Mouse (Mus musculus) brain, embryonic 14.5 days (tissue): ENCODE data around the gene Acsbg1.

ENCODE experiments used
- CTCF ChIP-seq: fragments of 200-500 bp; IDR thresholded peaks from 2 replicates; pipeline ENCODE4 v1.5.1; 2012; ENCODE audit warnings: inconsistent platforms, mild to moderate bottlenecking, moderate library complexity, borderline replicate concordance; ENCODE audit not compliant: insufficient read depth, insufficient read length; ENCODE audit errors: extremely low read depth
- POLR2A ChIP-seq: fragments of 200-500 bp; IDR thresholded peaks from 2 replicates; pipeline ENCODE4 v1.6.1; 2012; ENCODE audit warnings: mild to moderate bottlenecking, inconsistent platforms, borderline replicate concordance; ENCODE audit not compliant: poor library complexity, insufficient read depth, insufficient read length, severe bottlenecking; ENCODE audit errors: extremely low read depth

DNA sequence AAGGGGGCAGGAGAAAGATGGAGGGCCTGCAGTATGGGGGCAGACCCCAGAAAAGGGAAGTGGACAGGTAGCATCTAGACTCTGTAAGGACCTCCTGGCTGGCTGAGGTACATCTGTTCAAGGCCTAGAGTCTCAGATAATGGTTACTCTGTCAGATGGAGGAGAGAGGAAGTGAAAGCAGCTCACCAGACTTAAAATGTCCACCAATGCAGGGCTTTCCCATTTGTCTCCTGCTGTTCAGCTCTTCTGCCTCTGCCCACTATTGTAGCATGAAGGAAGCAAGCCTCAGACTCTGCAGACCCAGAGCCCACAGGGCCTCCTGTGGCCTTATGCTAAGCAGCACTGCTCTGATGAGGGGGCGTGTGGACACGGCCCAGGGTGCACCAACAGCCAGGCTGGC is 106.6 kb downstream of the Acsbg1 start:
- TF ChIP-seq CTCF, result no peak
- no peak for TF ChIP-seq POLR2A
